Mouse (Mus musculus) intestine, embryonic 15.5 days (tissue): ENCODE results near the gene Tmem246. TPM values are rescaled to one million over a fixed set of nuclear protein-coding genes. Genes with fewer than 3 reads are reported as not detected.

Experiments used
- ATAC-seq: fragments of 200-750 bp; cut with Nextera tagmentation; 2 replicates; pipeline ENCODE4 v1.8.0; 2017; ENCODE audit warnings: moderate TSS enrichment, moderate library complexity
- H3K27ac ChIP-seq: fragments of 300-500 bp; sonication (generic); 2 replicates; pipeline ENCODE4 v1.5.1; 2015; ENCODE audit warnings: mild to moderate bottlenecking, inconsistent platforms
- H3K27me3 ChIP-seq: fragments of 300-500 bp; sonication (generic); replicated peaks from 2 replicates; pipeline ENCODE4 v1.6.1; 2015; ENCODE audit warnings: inconsistent platforms
- H3K36me3 ChIP-seq: fragments of 300-500 bp; sonication (generic); 2 replicates; pipeline ENCODE4 v1.6.1; 2015; ENCODE audit warnings: inconsistent platforms
- H3K4me1 ChIP-seq: fragments of 300-500 bp; sonication (generic); replicated peaks from 2 replicates; pipeline ENCODE4 v1.6.1; 2015; ENCODE audit warnings: inconsistent platforms
- H3K4me2 ChIP-seq: fragments of 300-500 bp; sonication (generic); replicated peaks from 2 replicates; pipeline ENCODE4 v1.6.1; 2015; ENCODE audit warnings: mild to moderate bottlenecking, inconsistent platforms
- H3K4me3 ChIP-seq: fragments of 300-500 bp; sonication (generic); replicated peaks from 2 replicates; pipeline ENCODE4 v1.5.1; 2015; ENCODE audit warnings: inconsistent platforms
- H3K9ac ChIP-seq: fragments of 300-500 bp; sonication (generic); 2 replicates; pipeline ENCODE4 v1.6.1; 2015; ENCODE audit warnings: inconsistent platforms
- H3K9me3 ChIP-seq: fragments of 300-500 bp; sonication (generic); 2 replicates; pipeline ENCODE4 v1.6.1; 2016; ENCODE audit warnings: inconsistent platforms
- WGBS: fragments of 180-500 bp; shearing (Covaris S2); methylation state at CpG from one replicate; pipeline ENCODE4 v1.1.7; 2015; 5-methylcytosine and 5-hydroxymethylcytosine counted together
- polyA plus RNA-seq: library from polyadenylated mRNA; unstranded; fragments of >200 nt; fragmentation: Nextera tagmentation; extraction: Ambion mirVana; gene quantifications from 2 replicates; pipeline ENCODE4 v1.2.1, GENCODE M21; 2015

Tmem246 gene
- polyA plus RNA-seq, 1 experiment from 2014 or later = 21.2 TPM

GRCm38 (mm10) chr4:49559915-49560772 is 37.5 kb downstream of the Tmem246 start:
- no peak overlapping the region for H3K27ac ChIP-seq
- H3K36me3 ChIP-seq = no peaks in the 10 kb centered on the region
- no peak overlapping the region for H3K4me3 ChIP-seq
- H3K4me1 ChIP-seq = 0 out of 2 replicates have a peak, but pooled peaks cover 2% of the 10 kb centered on the region
- H3K4me2 ChIP-seq = no peak overlapping the region
- no peaks in the 10 kb centered on the region for H3K9me3 ChIP-seq
- 66% methylated on average over 20 of the region's 20 CpGs for WGBS
- H3K9ac ChIP-seq = no peak overlapping the region
- H3K27me3 ChIP-seq = no peaks in the 10 kb centered on the region
- ATAC-seq = peak; percentile 74

- H3K9ac ChIP-seq = no peak overlapping the region
- H3K27ac ChIP-seq = no peak overlapping the region
- no peak overlapping the region for H3K4me3 ChIP-seq
- H3K4me2 ChIP-seq = no peak overlapping the region
- H3K27me3 ChIP-seq = no peaks in the 10 kb centered on the region
- H3K9me3 ChIP-seq = no peaks in the 10 kb centered on the region
- peaks cover 2% of the 10 kb centered on the region; the same call in 1 of the 2 replicates for H3K4me1 ChIP-seq
- H3K36me3 ChIP-seq = no peaks in the 10 kb centered on the region
- WGBS = 51% methylated on average over 2 of the region's 2 CpGs
- peak; percentile 62 for ATAC-seq
Observed at GRCm38 (mm10) chr4:49558181-49558580, 39.5 kb downstream of the Tmem246 start.

GRCm38 (mm10) chr4:49557375-49557774 is 40.3 kb downstream of the Tmem246 start:
- peaks cover 2% of the 10 kb centered on the region; the same call in 1 of the 2 replicates for H3K4me1 ChIP-seq
- WGBS = 98% methylated on average over 7 of the region's 7 CpGs
- no peak overlapping the region for H3K9ac ChIP-seq
- no peak overlapping the region for H3K27ac ChIP-seq
- no peak overlapping the region for H3K4me3 ChIP-seq
- no peaks in the 10 kb centered on the region for H3K27me3 ChIP-seq
- H3K9me3 ChIP-seq = no peaks in the 10 kb centered on the region
- no peak for ATAC-seq
- H3K4me2 ChIP-seq = no peak overlapping the region
- no peaks in the 10 kb centered on the region for H3K36me3 ChIP-seq

- Histone ChIP-seq H3K4me3 (no peak overlapping the region), H3K36me3 (no peaks in the 10 kb centered on the region), H3K9ac (no peak overlapping the region), H3K4me2 (no peak overlapping the region), H3K9me3 (no peaks in the 10 kb centered on the region), H3K4me1 (no peaks in the 10 kb centered on the region; the same call in 1 of the 2 replicates), H3K27me3 (no peaks in the 10 kb centered on the region), H3K27ac (no peak overlapping the region)
- WGBS = 35% methylated on average over 5 of the region's 5 CpGs
- peak; percentile 44 for ATAC-seq
Observed at GRCm38 (mm10) chr4:49553380-49553779, 44.3 kb downstream of the Tmem246 start.

- H3K4me2 ChIP-seq = peak within 1 kb of the TSS; percentile 45
- peak; percentile 77 for ATAC-seq
Observed at GRCm38 (mm10) chr4:49549383-49549782, 48.3 kb downstream of the Tmem246 start, which contains the start of gene Aldob. Aldob (minus strand) TSS chr4:49549546.

GRCm38 (mm10) chr4:49547544-49548219 is 50.0 kb downstream of the Tmem246 start:
- peak overlapping the region; percentile 45 for H3K4me2 ChIP-seq
- H3K4me3 ChIP-seq = peak overlapping the region; percentile 29
- H3K27me3 ChIP-seq = no peaks in the 10 kb centered on the region
- H3K9ac ChIP-seq = 0 out of 2 replicates have a peak overlapping the region, but pooled peaks have one; percentile 23
- H3K27ac ChIP-seq = peak overlapping the region; percentile 78
- no peaks in the 10 kb centered on the region for H3K9me3 ChIP-seq
- WGBS = 72% methylated on average over 7 of the region's 7 CpGs
- ATAC-seq = peak; percentile 52
- H3K4me1 ChIP-seq = no peaks in the 10 kb centered on the region
- H3K36me3 ChIP-seq = no peaks in the 10 kb centered on the region

More at GRCm38 (mm10) chr4:49549383-49549782, 48.3 kb downstream of the Tmem246 start, which contains the start of gene Aldob:
- no peaks in the 10 kb centered on the region for H3K9me3 ChIP-seq
- H3K27ac ChIP-seq = peak within 1 kb of the TSS; percentile 78; the same call in 1 of the 2 replicates
- WGBS = 23% methylated on average over 3 of the region's 3 CpGs
- H3K4me1 ChIP-seq = no peaks in the 10 kb centered on the region; the same call in 1 of the 2 replicates
- no peaks in the 10 kb centered on the region for H3K27me3 ChIP-seq
- peak within 1 kb of the TSS; percentile 23; the same call in 1 of the 2 replicates for H3K9ac ChIP-seq
- H3K4me3 ChIP-seq = peak within 1 kb of the TSS; percentile 29
- no peaks in the 10 kb centered on the region for H3K36me3 ChIP-seq

- Histone ChIP-seq H3K27ac (no peak overlapping the region), H3K4me3 (no peak overlapping the region), H3K9me3 (no peaks in the 10 kb centered on the region), H3K4me1 (no peaks in the 10 kb centered on the region), H3K27me3 (no peaks in the 10 kb centered on the region), H3K36me3 (no peaks in the 10 kb centered on the region), H3K9ac (no peak overlapping the region), H3K4me2 (peak overlapping the region; percentile 30)
- 43% methylated on average over 6 of the region's 6 CpGs for WGBS
- ATAC-seq = peak; percentile 88
Observed at GRCm38 (mm10) chr4:49546873-49547543, 50.7 kb downstream of the Tmem246 start.

GRCm38 (mm10) chr4:49546026-49546425 is 51.6 kb downstream of the Tmem246 start:
- no peaks in the 10 kb centered on the region for H3K27me3 ChIP-seq
- no peaks in the 10 kb centered on the region for H3K36me3 ChIP-seq
- no peak overlapping the region for H3K9ac ChIP-seq
- peak overlapping the region; percentile 30; the same call in 1 of the 2 replicates for H3K4me2 ChIP-seq
- ATAC-seq = no peak
- H3K9me3 ChIP-seq = no peaks in the 10 kb centered on the region
- no peak overlapping the region for H3K4me3 ChIP-seq
- H3K27ac ChIP-seq = no peak overlapping the region
- 88% methylated on average over 2 of the region's 2 CpGs for WGBS
- H3K4me1 ChIP-seq = no peaks in the 10 kb centered on the region

- no peak for ATAC-seq
- Histone ChIP-seq H3K4me3 (no peak overlapping the region), H3K4me1 (no peaks in the 10 kb centered on the region), H3K9ac (no peak overlapping the region), H3K27me3 (no peaks in the 10 kb centered on the region), H3K27ac (no peak overlapping the region), H3K4me2 (no peak overlapping the region), H3K9me3 (no peaks in the 10 kb centered on the region), H3K36me3 (no peaks in the 10 kb centered on the region)
- 74% methylated on average over 3 of the region's 3 CpGs for WGBS
Observed at GRCm38 (mm10) chr4:49540966-49541365, 56.7 kb downstream of the Tmem246 start.

- no peaks in the 10 kb centered on the region for H3K36me3 ChIP-seq
- H3K27ac ChIP-seq = no peak overlapping the region
- 63% methylated on average over 6 of the region's 6 CpGs for WGBS
- no peaks in the 10 kb centered on the region for H3K9me3 ChIP-seq
- H3K9ac ChIP-seq = no peak overlapping the region
- H3K4me3 ChIP-seq = no peak overlapping the region
- ATAC-seq = no peak
- no peak overlapping the region for H3K4me2 ChIP-seq
- no peaks in the 10 kb centered on the region for H3K27me3 ChIP-seq
- H3K4me1 ChIP-seq = no peaks in the 10 kb centered on the region
Observed at GRCm38 (mm10) chr4:49539665-49540064, 58.0 kb downstream of the Tmem246 start.

GRCm38 (mm10) chr4:49536671-49537070 is 61.0 kb downstream of the Tmem246 start:
- Histone ChIP-seq H3K27me3 (no peaks in the 10 kb centered on the region), H3K4me3 (no peak overlapping the region), H3K4me1 (no peaks in the 10 kb centered on the region), H3K36me3 (no peaks in the 10 kb centered on the region), H3K9ac (no peak overlapping the region), H3K4me2 (no peak overlapping the region), H3K27ac (no peak overlapping the region), H3K9me3 (no peaks in the 10 kb centered on the region)
- WGBS = 74% methylated on average over 4 of the region's 4 CpGs
- no peak for ATAC-seq
